Mouse (Mus musculus): ENCODE data around the gene Olfr1154. TPM values are rescaled to one million over a fixed set of nuclear protein-coding genes. Genes with fewer than 3 reads are reported as not detected.

Olfr1154 gene
- polyA plus RNA-seq (2012; rRNA removed) (not detected in 2 replicates), polyA plus RNA-seq (2014; fragmentation: Nextera tagmentation; extraction: Ambion mirVana) (not detected in 2 replicates)

GRCm38 (mm10) chr2:87905066-87905465, at the start of gene Olfr1154:
Gene Olfr1154, minus strand, starts transcription at chr2:87905166.
- no peak within 1 kb of the TSS for H3K4me2 ChIP-seq (replicated peaks; ENCODE audit: low read depth, low read length, severe bottlenecking)
- 82% methylated on average over 1 of the region's 1 CpGs for WGBS
- no peak within 1 kb of the TSS for H3K9ac ChIP-seq (ENCODE audit: low read depth, low read length, severe bottlenecking)
- no peak within 1 kb of the TSS for H3K27ac ChIP-seq (replicated peaks; ENCODE audit: low read depth, low read length)
- DNase-seq (ENCODE audit: low spot score) (no peak), ATAC-seq (ENCODE audit: low FRiP score, low read depth) (no peak)
- H3K4me3 ChIP-seq (replicated peaks; ENCODE audit: low read length) = no peak within 1 kb of the TSS
- no peaks in the 10 kb centered on the region for H3K36me3 ChIP-seq (ENCODE audit: control insufficient read depth, insufficient read depth, low read length)
- H3K4me1 ChIP-seq (ENCODE audit: control insufficient read depth, insufficient read depth, low read length) = no peaks in the 10 kb centered on the region
- no peaks in the 10 kb centered on the region for H3K9me3 ChIP-seq (ENCODE audit: control insufficient read depth, low read length)
- TF ChIP-seq POLR2A (IDR thresholded peaks at IDR 0.05; ENCODE audit: borderline replicate concordance, extremely low read depth, insufficient read depth, insufficient read length) = no peak
- no peaks in the 10 kb centered on the region for H3K27me3 ChIP-seq (ENCODE audit: control insufficient read depth, insufficient read depth, low read length)

GRCm38 (mm10) chr2:87953000-87953399, 48.0 kb upstream of the Olfr1154 start, which contains the start of gene Olfr1156:
Gene Olfr1156, minus strand, starts transcription at chr2:87953100.
- ATAC-seq (ENCODE audit: low FRiP score, low read depth) (no peak), DNase-seq (ENCODE audit: low spot score) (no peak)
- Histone ChIP-seq H3K4me3 (replicated peaks; ENCODE audit: low read length) (no peak within 1 kb of the TSS), H3K27me3 (ENCODE audit: control insufficient read depth, insufficient read depth, low read length) (no peaks in the 10 kb centered on the region), H3K9ac (ENCODE audit: low read depth, low read length, severe bottlenecking) (no peak within 1 kb of the TSS), H3K4me2 (replicated peaks; ENCODE audit: low read depth, low read length, severe bottlenecking) (no peak within 1 kb of the TSS), H3K36me3 (ENCODE audit: control insufficient read depth, insufficient read depth, low read length) (no peaks in the 10 kb centered on the region), H3K27ac (replicated peaks; ENCODE audit: low read depth, low read length) (no peak within 1 kb of the TSS), H3K9me3 (ENCODE audit: control insufficient read depth, low read length) (no peaks in the 10 kb centered on the region), H3K4me1 (ENCODE audit: control insufficient read depth, insufficient read depth, low read length) (no peaks in the 10 kb centered on the region)
- no peak for TF ChIP-seq POLR2A (IDR thresholded peaks at IDR 0.05; ENCODE audit: borderline replicate concordance, extremely low read depth, insufficient read depth, insufficient read length)

- Histone ChIP-seq H3K4me2 (replicated peaks; ENCODE audit: low read depth, low read length, severe bottlenecking) (no peak within 1 kb of the TSS), H3K27ac (replicated peaks; ENCODE audit: low read depth, low read length) (no peak within 1 kb of the TSS), H3K4me3 (replicated peaks; ENCODE audit: low read length) (no peak within 1 kb of the TSS), H3K9me3 (ENCODE audit: control insufficient read depth, low read length) (no peaks in the 10 kb centered on the region), H3K4me1 (ENCODE audit: control insufficient read depth, insufficient read depth, low read length) (no peaks in the 10 kb centered on the region), H3K36me3 (ENCODE audit: control insufficient read depth, insufficient read depth, low read length) (no peaks in the 10 kb centered on the region), H3K9ac (ENCODE audit: low read depth, low read length, severe bottlenecking) (no peak within 1 kb of the TSS), H3K27me3 (ENCODE audit: control insufficient read depth, insufficient read depth, low read length) (no peaks in the 10 kb centered on the region)
- ATAC-seq (ENCODE audit: low FRiP score, low read depth) = no peak
- whole genome bisulfite sequencing = 85% methylated on average over 1 of the region's 1 CpGs
- no peak for TF ChIP-seq POLR2A (IDR thresholded peaks at IDR 0.05; ENCODE audit: borderline replicate concordance, extremely low read depth, insufficient read depth, insufficient read length)
- no peak for DNase-seq (ENCODE audit: low spot score)
Observed at GRCm38 (mm10) chr2:87945037-87945436, 40.1 kb upstream of the Olfr1154 start, which contains the start of gene Olfr1155. Gene Olfr1155, minus strand, starts transcription at chr2:87945137.

GRCm38 (mm10) chr2:87894662-87895061, 10.3 kb downstream of the Olfr1154 start, which contains the start of gene Olfr1153:
Gene Olfr1153, plus strand, starts transcription at chr2:87894962.
- H3K27me3 ChIP-seq (ENCODE audit: control insufficient read depth, insufficient read depth, low read length) = no peaks in the 10 kb centered on the region
- no peak within 1 kb of the TSS for H3K4me2 ChIP-seq (replicated peaks; ENCODE audit: low read depth, low read length, severe bottlenecking)
- DNase-seq (ENCODE audit: low spot score) = no peak
- no peak for TF ChIP-seq POLR2A (IDR thresholded peaks at IDR 0.05; ENCODE audit: borderline replicate concordance, extremely low read depth, insufficient read depth, insufficient read length)
- no peaks in the 10 kb centered on the region for H3K9me3 ChIP-seq (ENCODE audit: control insufficient read depth, low read length)
- no peaks in the 10 kb centered on the region for H3K36me3 ChIP-seq (ENCODE audit: control insufficient read depth, insufficient read depth, low read length)
- H3K4me3 ChIP-seq (replicated peaks; ENCODE audit: low read length) = no peak within 1 kb of the TSS
- 69% methylated on average over 1 of the region's 1 CpGs for WGBS
- ATAC-seq (ENCODE audit: low FRiP score, low read depth) = no peak
- no peak within 1 kb of the TSS for H3K27ac ChIP-seq (replicated peaks; ENCODE audit: low read depth, low read length)
- H3K9ac ChIP-seq (ENCODE audit: low read depth, low read length, severe bottlenecking) = no peak within 1 kb of the TSS
- no peaks in the 10 kb centered on the region for H3K4me1 ChIP-seq (ENCODE audit: control insufficient read depth, insufficient read depth, low read length)

- H3K27me3 ChIP-seq (ENCODE audit: control insufficient read depth, insufficient read depth, low read length) = no peaks in the 10 kb centered on the region
- H3K36me3 ChIP-seq (ENCODE audit: control insufficient read depth, insufficient read depth, low read length) = no peaks in the 10 kb centered on the region
- no peak within 1 kb of the TSS for H3K9ac ChIP-seq (ENCODE audit: low read depth, low read length, severe bottlenecking)
- H3K9me3 ChIP-seq (ENCODE audit: control insufficient read depth, low read length) = no peaks in the 10 kb centered on the region
- no peak for DNase-seq (ENCODE audit: low spot score)
- no peak within 1 kb of the TSS for H3K27ac ChIP-seq (replicated peaks; ENCODE audit: low read depth, low read length)
- no peak within 1 kb of the TSS for H3K4me3 ChIP-seq (replicated peaks; ENCODE audit: low read length)
- TF ChIP-seq POLR2A (IDR thresholded peaks at IDR 0.05; ENCODE audit: borderline replicate concordance, extremely low read depth, insufficient read depth, insufficient read length) = no peak
- H3K4me1 ChIP-seq (ENCODE audit: control insufficient read depth, insufficient read depth, low read length) = no peaks in the 10 kb centered on the region
- no peak within 1 kb of the TSS for H3K4me2 ChIP-seq (replicated peaks; ENCODE audit: low read depth, low read length, severe bottlenecking)
- ATAC-seq (ENCODE audit: low FRiP score, low read depth) = no peak
Observed at GRCm38 (mm10) chr2:87866192-87866591, 38.8 kb downstream of the Olfr1154 start, which contains the start of gene Olfr1152. Gene Olfr1152, plus strand, starts transcription at chr2:87866492.
